ENCODE assay signal across 29 mouse cellular contexts in genomic region chr17:14212796-14213195, GRCm38 (mm10). TPM values are rescaled to one million over a fixed set of nuclear protein-coding genes. Genes with fewer than 3 reads are reported as not detected.
DNase-seq lines count a peak whose midpoint lies in the region; ATAC-seq lines count a peak whose summit lies in the region.
"Had no signal": no experiment of that assay in that cellular context is flagged by ENCODE, and none has a peak within 500 bp of the region (broad histone marks: within the 10 kb centered on the region; RNA-seq: fewer than 3 reads in every experiment).

No protein-coding gene starts in this region.

- H3K27ac ChIP-seq in midbrain, embryonic 13.5 days: no peak overlapping the region
- H3K27ac ChIP-seq in midbrain, embryonic 14.5 days (replicated peaks; ENCODE audit: low read depth, low read length): no peak overlapping the region
- no peak overlapping the region for H3K27ac ChIP-seq in intestine, embryonic 16.5 days (ENCODE audit: low read length)
- H3K27ac ChIP-seq: embryonic facial prominence, embryonic 13.5 days; forebrain, embryonic 12.5 days; heart, embryonic 15.5 days; hindbrain, embryonic 15.5 days; intestine, embryonic 15.5 days; limb, embryonic 12.5 days; liver, embryonic 13.5 days; midbrain, embryonic 12.5 days; neural tube, embryonic 12.5 days had no signal

- no peak overlapping the region for H3K4me3 ChIP-seq in midbrain, embryonic 13.5 days (replicated peaks)
- no peak overlapping the region for H3K4me3 ChIP-seq in midbrain, embryonic 14.5 days (replicated peaks; ENCODE audit: low read depth, low read length)
- no peak overlapping the region for H3K4me3 ChIP-seq in intestine, embryonic 16.5 days (ENCODE audit: low read length)
- H3K4me3 ChIP-seq: embryonic facial prominence, embryonic 13.5 days; erythroblast, embryonic 14.5 days; forebrain, embryonic 12.5 days; heart, embryonic 15.5 days; hindbrain, embryonic 15.5 days; intestine, embryonic 15.5 days; limb, embryonic 12.5 days; liver, embryonic 13.5 days; midbrain, embryonic 12.5 days; neural tube, embryonic 12.5 days had no signal

- H3K9me3 ChIP-seq in midbrain, embryonic 13.5 days: no peaks in the 10 kb centered on the region; the same call in 1 of the 2 replicates
- H3K9me3 ChIP-seq in midbrain, embryonic 14.5 days (ENCODE audit: control insufficient read depth, low read length): no peaks in the 10 kb centered on the region
- H3K9me3 ChIP-seq in intestine, embryonic 16.5 days (ENCODE audit: control insufficient read depth, low read length): no peaks in the 10 kb centered on the region
- H3K9me3 ChIP-seq: embryonic facial prominence, embryonic 13.5 days; forebrain, embryonic 12.5 days; heart, embryonic 15.5 days; hindbrain, embryonic 15.5 days; intestine, embryonic 15.5 days; limb, embryonic 12.5 days; liver, embryonic 13.5 days; midbrain, embryonic 12.5 days; neural tube, embryonic 12.5 days had no signal

- H3K27me3 ChIP-seq in midbrain, embryonic 13.5 days: no peaks in the 10 kb centered on the region
- H3K27me3 ChIP-seq in midbrain, embryonic 14.5 days (ENCODE audit: control insufficient read depth, insufficient read depth, low read length): no peaks in the 10 kb centered on the region
- H3K27me3 ChIP-seq in intestine, embryonic 16.5 days (replicated peaks; ENCODE audit: control insufficient read depth, insufficient read depth, low read length): no peaks in the 10 kb centered on the region
- H3K27me3 ChIP-seq: hindbrain, embryonic 15.5 days; intestine, embryonic 15.5 days; neural tube, embryonic 12.5 days had no signal

- H3K9ac ChIP-seq in midbrain, embryonic 13.5 days (replicated peaks): no peak overlapping the region
- no peak overlapping the region for H3K9ac ChIP-seq in midbrain, embryonic 14.5 days (replicated peaks; ENCODE audit: low read length)
- no peak overlapping the region for H3K9ac ChIP-seq in intestine, embryonic 16.5 days (ENCODE audit: low read depth, low read length)
- H3K9ac ChIP-seq: embryonic facial prominence, embryonic 13.5 days; forebrain, embryonic 12.5 days; heart, embryonic 15.5 days; hindbrain, embryonic 15.5 days; intestine, embryonic 15.5 days; limb, embryonic 12.5 days; liver, embryonic 13.5 days; midbrain, embryonic 12.5 days; neural tube, embryonic 12.5 days had no signal

- 62% methylated on average over 7 of the region's 7 CpGs for WGBS in midbrain, embryonic 13.5 days
- 50% methylated on average over 7 of the region's 7 CpGs for WGBS in midbrain, embryonic 14.5 days
- 81% methylated on average over 7 of the region's 7 CpGs for WGBS in intestine, embryonic 16.5 days

- no peaks in the 10 kb centered on the region for H3K36me3 ChIP-seq in midbrain, embryonic 13.5 days
- no peaks in the 10 kb centered on the region for H3K36me3 ChIP-seq in midbrain, embryonic 14.5 days (ENCODE audit: control insufficient read depth, insufficient read depth, low read length)
- no peaks in the 10 kb centered on the region for H3K36me3 ChIP-seq in intestine, embryonic 16.5 days (ENCODE audit: control insufficient read depth, insufficient read depth, low read length)
- H3K36me3 ChIP-seq: embryonic facial prominence, embryonic 13.5 days; forebrain, embryonic 12.5 days; heart, embryonic 15.5 days; hindbrain, embryonic 15.5 days; intestine, embryonic 15.5 days; limb, embryonic 12.5 days; liver, embryonic 13.5 days; midbrain, embryonic 12.5 days; neural tube, embryonic 12.5 days had no signal

- H3K4me2 ChIP-seq in midbrain, embryonic 13.5 days (replicated peaks): no peak overlapping the region
- no peak overlapping the region for H3K4me2 ChIP-seq in midbrain, embryonic 14.5 days (ENCODE audit: low read length)
- no peak overlapping the region for H3K4me2 ChIP-seq in intestine, embryonic 16.5 days (ENCODE audit: low read depth, low read length)
- H3K4me2 ChIP-seq: embryonic facial prominence, embryonic 13.5 days; forebrain, embryonic 12.5 days; heart, embryonic 15.5 days; hindbrain, embryonic 15.5 days; intestine, embryonic 15.5 days; limb, embryonic 12.5 days; liver, embryonic 13.5 days; midbrain, embryonic 12.5 days; neural tube, embryonic 12.5 days had no signal

- peak; percentile 61 to 67 for DNase-seq in cerebellum, postnatal 10 days
- DNase-seq in cerebellum, adult 9-10 months: no peak
- peak; percentile 36 for DNase-seq in kidney, postnatal 14 days
- DNase-seq in kidney, postnatal 4 days: no peak
- DNase-seq in midbrain, embryonic 14.5 days: no peak
- no peak for DNase-seq in spleen, adult 18-20 months
- DNase-seq: cerebellum, adult 18-20 months; cerebellum, postnatal 36 days; embryo, embryonic 11 days; gastrocnemius, postnatal 36 days; heart, postnatal 36 days; liver, embryonic 13.5 days; lung, adult 2 months; lung, postnatal 14 days; retina, postnatal 1 day; right cerebral cortex, postnatal 25 days; thymus, postnatal 25 days had no signal

- ATAC-seq in midbrain, embryonic 13.5 days: 0 out of 2 replicates have a peak, but pooled peaks have one; percentile 10
- ATAC-seq in midbrain, embryonic 14.5 days (ENCODE audit: low FRiP score, low TSS enrichment): no peak
- ATAC-seq in intestine, embryonic 16.5 days: no peak
- ATAC-seq: CD4-positive, CD25-positive, alpha-beta regulatory T cell, adult 4 months; intestine, embryonic 15.5 days had no signal

- peaks cover 6% of the 10 kb centered on the region; the same call in 1 of the 2 replicates for H3K4me1 ChIP-seq in midbrain, embryonic 13.5 days (replicated peaks)
- H3K4me1 ChIP-seq in midbrain, embryonic 14.5 days (ENCODE audit: control insufficient read depth, insufficient read depth, low read length): no peaks in the 10 kb centered on the region
- H3K4me1 ChIP-seq in intestine, embryonic 16.5 days (ENCODE audit: control insufficient read depth, insufficient read depth, low read length): no peaks in the 10 kb centered on the region
- H3K4me1 ChIP-seq: heart, embryonic 15.5 days; hindbrain, embryonic 15.5 days; intestine, embryonic 15.5 days; limb, embryonic 12.5 days; liver, embryonic 13.5 days; neural tube, embryonic 12.5 days had no signal

RNA-seq across cellular contexts. Expression of gene Dact2, which starts 8.7 kb away (rescaled TPM):
- polyA plus RNA-seq in midbrain, embryonic 13.5 days (2015; fragmentation: Nextera tagmentation; extraction: Ambion mirVana): 0.66 and 0.94 TPM in 2 replicates
- 2.1 and 2.2 TPM in 2 replicates for polyA plus RNA-seq in midbrain, embryonic 14.5 days (2014; fragmentation: Nextera tagmentation; extraction: Ambion mirVana)
- 4.5 and 5.1 TPM in 2 replicates for polyA plus RNA-seq in intestine, embryonic 16.5 days (2015; fragmentation: Nextera tagmentation; extraction: Ambion mirVana)
- polyA plus RNA-seq: CD4-positive, CD25-positive, alpha-beta regulatory T cell, adult 4 months; erythroblast, embryonic 14.5 days had no signal

Comparison
In these comparisons a context has a peak if more than half of its experiments do, and no peak if none do; other contexts are left out.
1. DNase-seq: peak in cerebellum, postnatal 10 days (2 of 2) and kidney, postnatal 14 days (single experiment); none in cerebellum, adult 9-10 months (single experiment), kidney, postnatal 4 days (0 of 2), midbrain, embryonic 14.5 days (single experiment) and spleen, adult 18-20 months (0 of 2).